Mouse (Mus musculus) heart, postnatal 0 days (tissue): ENCODE results near the gene Prss45.

Experiments used
- CTCF ChIP-seq: IDR thresholded peaks from 2 replicates; pipeline ENCODE4 v1.5.1; 2016; ENCODE audit warnings: antibody characterized with exemption, control low read depth, low read depth
- EP300 ChIP-seq: IDR thresholded peaks from 2 replicates; pipeline ENCODE4 v1.6.1; 2016; ENCODE audit warnings: antibody characterized with exemption, low read depth

- no peak for TF ChIP-seq EP300
- no peak for TF ChIP-seq CTCF
These were observed at the start of gene Prss45 for GRCm38 (mm10) chr9:110834411-110834810.
